In genomic region chr15:97170074-97170473, GRCm38 (mm10) we compare ENCODE assay signal across 16 mouse cellular contexts.
DNase-seq lines count a peak whose midpoint lies in the region; ATAC-seq lines count a peak whose summit lies in the region.
"Had no signal": no experiment of that assay in that cellular context is flagged by ENCODE, and none has a peak within 500 bp of the region (broad histone marks: within the 10 kb centered on the region; RNA-seq: fewer than 3 reads in every experiment).

No protein-coding gene starts in this region.

- ATAC-seq in hindbrain, embryonic 11.5 days (ENCODE audit: low FRiP score), result no peak
- ATAC-seq: forebrain, postnatal 0 days had no signal

- H3K27me3 ChIP-seq in hindbrain, embryonic 11.5 days (ENCODE audit: control insufficient read depth, insufficient read depth, low read length), result no peaks in the 10 kb centered on the region
- H3K27me3 ChIP-seq: limb, embryonic 15.5 days; midbrain, embryonic 12.5 days had no signal

- no peak overlapping the region for H3K27ac ChIP-seq in hindbrain, embryonic 11.5 days (ENCODE audit: low read depth, low read length)
- H3K27ac ChIP-seq: hindbrain, embryonic 10.5 days; limb, embryonic 15.5 days; midbrain, embryonic 12.5 days had no signal

- H3K9me3 ChIP-seq in hindbrain, embryonic 11.5 days (ENCODE audit: control insufficient read depth, low read length), result no peaks in the 10 kb centered on the region
- H3K9me3 ChIP-seq: hindbrain, embryonic 10.5 days; limb, embryonic 15.5 days; midbrain, embryonic 12.5 days had no signal

- peak; percentile 82 for DNase-seq in adipocyte (ENCODE audit: low spot score)
- peak; percentile 51 for DNase-seq in fat pad, adult 2 months (ENCODE audit: extremely low read depth, low read depth, low spot score)
- peak; percentile 74 for DNase-seq in heart, adult 8-10 months (ENCODE audit: low spot score)
- DNase-seq in heart, postnatal 25 days (ENCODE audit: low spot score), result peak; percentile 22
- no peak for DNase-seq in cerebellum, adult 11 months
- no peak for DNase-seq in kidney, postnatal 14 days
- no peak for DNase-seq in hindbrain, embryonic 11.5 days (ENCODE audit: low spot score)
- DNase-seq: cerebellum, adult 9-10 months; embryo, embryonic 11 days; forebrain, postnatal 0 days; kidney, adult 11 months; right cerebral cortex, postnatal 25 days had no signal

- H3K4me1 ChIP-seq in hindbrain, embryonic 11.5 days (replicated peaks; ENCODE audit: control insufficient read depth, insufficient read depth, low read length), result no peaks in the 10 kb centered on the region
- H3K4me1 ChIP-seq: limb, embryonic 15.5 days; midbrain, embryonic 12.5 days had no signal

- WGBS in hindbrain, embryonic 11.5 days, result 87% methylated on average over 6 of the region's 6 CpGs

- no peaks in the 10 kb centered on the region for H3K36me3 ChIP-seq in hindbrain, embryonic 11.5 days (ENCODE audit: control insufficient read depth, insufficient read depth, low read length)
- H3K36me3 ChIP-seq: hindbrain, embryonic 10.5 days; limb, embryonic 15.5 days; midbrain, embryonic 12.5 days had no signal

- intact Hi-C loops in heart, postnatal 25 days (cut with DNase I), result no loop called here

- no peak overlapping the region for H3K4me2 ChIP-seq in hindbrain, embryonic 11.5 days (replicated peaks; ENCODE audit: low read depth, low read length)
- H3K4me2 ChIP-seq: limb, embryonic 15.5 days; midbrain, embryonic 12.5 days had no signal

- H3K9ac ChIP-seq in hindbrain, embryonic 11.5 days (ENCODE audit: low read depth, low read length), result no peak overlapping the region
- H3K9ac ChIP-seq: forebrain, postnatal 0 days; limb, embryonic 15.5 days; midbrain, embryonic 12.5 days had no signal

- H3K4me3 ChIP-seq in hindbrain, embryonic 11.5 days (ENCODE audit: low read depth, low read length), result no peak overlapping the region
- H3K4me3 ChIP-seq: erythroblast, embryonic 14.5 days; hindbrain, embryonic 10.5 days; limb, embryonic 15.5 days; midbrain, embryonic 12.5 days had no signal

Comparison
In these comparisons a context has a peak if more than half of its experiments do, and no peak if none do; other contexts are left out.
1. DNase-seq: peak in adipocyte (single experiment), fat pad, adult 2 months (single experiment), heart, adult 8-10 months (single experiment) and heart, postnatal 25 days (single experiment); none in cerebellum, adult 11 months (single experiment), kidney, postnatal 14 days (single experiment) and hindbrain, embryonic 11.5 days (single experiment).